Mouse (Mus musculus): ENCODE data around the gene Tbc1d15.

GRCm38 (mm10) chr10:115184697-115185096 is 66.6 kb downstream of the Tbc1d15 start, which contains the start of gene Tph2:
- no peak for TF ChIP-seq POLR2A (IDR thresholded peaks at IDR 0.05; ENCODE audit: low read depth, low read length)
- peak; percentile 42; the same call in 1 of the 2 replicates for TF ChIP-seq CTCF (IDR thresholded peaks at IDR 0.05; ENCODE audit: extremely low read depth, insufficient read depth, insufficient read length, insufficient replicate concordance)

Data from spleen, adult 2 months (tissue).